Mouse (Mus musculus) liver, adult (tissue): ENCODE results near the gene Frmd3.

ENCODE experiments used
- GATA4 ChIP-seq: IDR thresholded peaks from 2 replicates; pipeline ENCODE4 v1.6.1; 2014; ENCODE audit warnings: mild to moderate bottlenecking, low read length; ENCODE audit not compliant: insufficient replicate concordance

Gene Frmd3

GRCm38 (mm10) chr4:74242176-74242575 lies 228.9 kb downstream of the Frmd3 start, which contains the start of gene Kdm4c:
Gene Kdm4c, plus strand, starts transcription at chr4:74242497.
- TF ChIP-seq GATA4 = no peak
